Mouse (Mus musculus): ENCODE measurements around the gene Rgs16.

The Rgs16 gene

GRCm38 (mm10) chr1:153740145-153740544 lies at the start of gene Rgs16:
Rgs16 (plus strand) TSS chr1:153740349.
- peak; percentile 79 for DNase-seq (ENCODE audit: extremely low spot score, low spot score)

DNA sequence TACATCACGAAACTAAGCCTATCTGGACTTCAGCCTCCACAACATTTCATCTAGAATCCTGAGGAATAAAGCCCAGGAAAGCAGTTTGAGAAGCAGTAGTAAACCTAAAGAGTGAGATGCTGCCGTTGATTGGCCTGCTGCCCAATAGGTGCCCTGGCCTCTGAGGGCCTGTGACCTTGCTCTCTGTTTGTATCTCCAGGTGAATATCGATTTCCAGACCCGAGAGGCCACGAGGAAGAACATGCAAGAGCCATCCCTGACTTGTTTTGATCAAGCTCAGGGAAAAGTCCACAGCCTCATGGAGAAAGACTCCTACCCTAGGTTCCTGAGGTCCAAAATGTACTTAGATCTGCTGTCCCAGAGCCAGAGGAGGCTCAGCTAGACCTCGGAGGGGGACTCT lies 47.6 kb upstream of the Rgs16 start:
- DNase-seq (ENCODE audit: extremely low spot score, low spot score) = no peak

DNA sequence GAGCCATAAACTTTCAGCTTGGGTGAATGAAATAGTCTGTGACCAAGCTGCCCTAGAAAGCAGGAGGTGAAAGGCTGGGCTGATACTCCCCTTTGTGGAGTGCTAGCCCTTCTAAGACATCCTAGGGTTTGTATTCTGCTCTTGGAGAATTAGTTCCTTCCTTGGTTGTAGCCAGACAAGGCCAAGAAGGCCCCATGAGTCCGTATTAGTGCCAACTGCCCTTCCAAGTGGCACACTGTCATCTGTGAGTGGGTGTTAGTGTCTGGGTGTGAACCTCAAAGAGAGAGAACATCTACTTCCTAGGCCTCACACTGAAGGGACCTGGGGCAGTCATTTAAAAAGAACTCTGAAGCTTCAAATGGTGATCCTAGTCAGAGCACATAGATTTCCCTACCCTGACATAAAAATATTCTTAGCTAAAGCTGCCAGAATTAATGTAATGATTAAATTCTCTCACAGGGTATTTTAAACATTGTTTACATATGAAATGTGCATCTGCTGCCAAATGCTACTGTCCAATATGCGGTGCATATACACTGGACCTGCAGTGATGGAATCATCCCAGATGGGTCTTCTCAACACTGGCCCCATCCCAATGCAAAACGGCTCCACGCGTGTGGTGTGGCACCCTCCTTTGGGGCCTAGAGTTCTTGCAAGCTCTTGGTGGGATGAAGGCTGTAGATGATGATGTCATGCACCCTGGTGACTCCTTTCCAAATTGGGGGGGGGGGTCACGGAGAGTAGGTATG lies 45.6 kb upstream of the Rgs16 start:
- DNase-seq (ENCODE audit: extremely low spot score, low spot score) = no peak

GRCm38 (mm10) chr1:153695398-153695797 lies 44.8 kb upstream of the Rgs16 start:
- DNase-seq (ENCODE audit: extremely low spot score, low spot score) = no peak

DNA sequence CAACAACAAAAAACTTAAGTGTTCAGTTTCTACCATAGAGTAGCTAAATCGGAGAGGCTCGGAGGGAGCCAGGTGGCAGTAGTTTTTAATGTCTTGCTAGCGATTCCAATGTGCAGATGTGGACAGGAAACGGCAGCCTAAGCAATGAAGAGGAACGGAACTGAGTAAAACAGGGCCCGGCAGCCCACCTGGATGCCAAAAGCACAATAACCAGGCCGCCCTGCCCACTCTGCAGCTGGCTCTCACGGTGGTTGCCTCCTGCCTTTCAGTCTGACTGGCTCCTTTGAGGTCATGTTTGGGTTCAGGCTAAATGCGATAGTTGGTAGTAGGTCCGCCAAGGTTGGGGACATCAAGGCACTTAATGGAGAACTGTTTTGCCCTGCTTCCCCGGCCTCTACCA lies 44.1 kb upstream of the Rgs16 start:
- DNase-seq (ENCODE audit: extremely low spot score, low spot score) = no peak

DNA sequence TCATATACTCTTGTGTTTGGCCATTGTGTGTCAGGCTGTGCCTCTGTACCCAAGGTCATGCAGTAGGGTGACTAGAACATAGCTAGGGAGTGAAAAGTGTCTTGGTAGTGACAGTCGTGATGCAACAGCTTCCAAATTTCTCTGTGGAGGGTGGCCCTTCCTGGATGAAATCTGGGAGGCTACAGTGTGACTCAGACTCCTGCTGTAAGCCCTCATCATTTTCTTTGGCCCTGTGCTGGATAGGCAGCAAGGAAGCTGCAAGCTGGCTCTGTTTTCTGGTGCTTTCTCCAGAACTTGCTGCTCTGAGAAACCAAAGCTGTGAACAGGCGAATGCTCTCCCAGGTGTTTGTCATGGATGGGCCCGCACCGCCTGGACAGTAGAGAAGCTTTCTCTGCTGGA lies 43.6 kb upstream of the Rgs16 start:
- no peak for DNase-seq (ENCODE audit: extremely low spot score, low spot score)

DNA sequence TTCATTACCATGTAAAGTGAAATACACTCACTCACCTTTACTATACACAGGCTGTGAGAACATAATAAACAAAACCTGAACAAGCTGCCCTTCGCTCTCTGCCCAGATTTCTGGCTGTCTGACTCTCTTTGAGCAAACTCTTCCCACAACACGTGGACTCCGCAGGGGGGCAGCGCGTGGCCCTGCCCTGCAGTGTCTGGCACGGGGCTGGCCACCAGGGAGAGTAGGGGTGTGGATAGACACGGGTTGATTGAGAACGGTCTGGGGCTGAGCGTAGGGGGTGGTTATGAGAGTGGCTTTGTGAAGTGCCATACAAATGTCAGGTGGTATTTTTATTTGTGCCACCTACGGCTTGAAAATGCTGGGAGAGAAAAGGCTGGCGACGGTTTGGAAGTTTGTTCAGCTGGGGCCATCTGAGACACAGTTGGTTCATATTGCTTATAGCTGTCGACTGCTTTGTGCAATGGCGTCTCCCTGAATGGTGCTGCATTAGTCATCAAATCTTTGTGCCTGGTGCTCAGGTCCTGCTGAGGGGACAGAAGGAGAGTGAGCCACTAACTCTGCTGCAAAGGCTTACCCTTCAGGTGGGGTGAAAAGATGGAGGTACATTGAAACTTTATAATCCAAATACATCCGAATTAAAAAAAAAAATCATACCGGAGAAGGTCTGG lies 42.4 kb upstream of the Rgs16 start:
- no peak for DNase-seq (ENCODE audit: extremely low spot score, low spot score)

DNA sequence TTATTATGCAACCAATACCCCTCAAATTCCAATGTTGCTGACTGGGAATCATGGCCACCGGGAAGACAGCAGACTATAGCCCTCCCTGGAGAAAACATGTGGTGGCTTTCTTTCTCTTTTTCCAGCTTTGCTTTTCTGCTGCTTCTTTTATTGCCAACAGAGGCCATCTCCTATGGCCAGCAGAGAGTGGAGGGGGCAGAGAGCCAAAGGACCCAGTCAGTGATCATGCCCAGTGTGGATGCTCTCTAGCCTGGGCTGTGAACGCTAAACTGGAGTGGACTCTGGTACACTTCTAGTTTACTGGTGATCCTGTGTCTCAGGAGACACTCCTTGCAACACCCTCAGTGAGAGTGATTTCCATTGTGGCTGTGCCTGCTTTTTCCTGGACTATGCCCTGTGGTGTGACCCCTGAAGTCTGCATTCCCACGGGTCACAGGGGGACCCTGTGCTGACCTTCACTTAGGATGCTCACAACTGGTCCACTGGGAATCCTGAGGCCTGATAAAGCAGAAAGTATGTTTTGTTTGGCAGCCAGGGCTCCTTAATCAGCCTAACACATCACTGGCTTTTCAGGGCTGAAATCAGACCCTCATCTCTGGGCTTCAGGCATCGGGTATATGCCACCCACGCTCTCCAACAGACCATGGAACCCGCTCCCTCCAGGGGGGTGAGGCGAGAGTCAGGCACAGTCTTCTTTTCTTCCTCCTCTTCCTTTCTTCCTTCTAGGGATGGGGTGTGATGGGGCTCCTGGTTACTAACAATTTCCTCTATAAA lies 41.7 kb upstream of the Rgs16 start:
- DNase-seq (ENCODE audit: extremely low spot score, low spot score) = no peak

DNA sequence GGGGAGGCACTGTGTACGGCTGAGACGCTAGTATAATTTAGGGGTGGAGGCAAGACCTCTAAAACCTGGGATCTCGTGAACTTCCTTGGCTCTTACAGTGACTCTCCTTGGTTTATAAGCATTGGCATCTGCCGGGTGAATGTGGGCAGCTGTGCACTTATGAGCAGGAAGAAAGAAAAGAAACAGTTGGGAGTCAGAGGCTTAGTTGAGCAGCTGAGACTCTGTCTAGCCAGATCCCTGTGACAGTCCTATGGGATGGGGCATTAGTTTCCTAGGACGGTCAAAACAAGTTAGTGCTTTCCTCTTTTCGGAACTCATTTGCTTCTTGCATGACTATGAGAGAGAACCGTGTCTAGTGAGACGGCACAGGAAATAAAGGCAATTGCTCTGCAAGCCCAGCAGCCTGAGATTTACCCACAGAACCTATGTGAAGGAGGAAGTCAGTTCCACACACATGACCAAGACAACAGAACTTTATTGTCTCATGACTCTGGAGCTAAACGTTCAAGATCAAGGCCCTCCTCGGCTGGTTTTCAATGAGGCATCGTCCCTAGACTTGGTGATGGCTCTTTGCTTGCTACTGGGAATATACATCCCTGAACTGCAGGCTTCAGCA lies 39.6 kb upstream of the Rgs16 start:
- no peak for DNase-seq (ENCODE audit: extremely low spot score, low spot score)

DNA sequence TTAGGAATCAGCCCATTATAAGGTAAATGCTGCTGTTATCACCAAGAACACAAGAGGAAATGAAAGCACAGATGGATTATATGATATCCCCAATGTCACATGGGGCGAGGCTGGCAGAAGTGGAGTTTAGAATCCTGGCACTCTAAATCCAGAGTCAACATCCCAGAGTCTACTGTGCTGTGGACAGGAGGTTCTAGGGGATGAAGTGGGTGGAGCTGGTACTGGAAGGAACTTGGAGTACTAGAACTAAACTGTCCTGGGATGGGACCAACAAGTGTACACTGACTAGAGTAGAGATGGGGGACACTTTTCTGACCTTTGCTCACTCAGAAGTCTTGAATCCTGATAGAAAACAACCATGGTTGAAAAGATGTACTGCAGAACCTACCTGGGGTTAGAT lies 38.7 kb upstream of the Rgs16 start:
- DNase-seq (ENCODE audit: extremely low spot score, low spot score) = no peak

DNA sequence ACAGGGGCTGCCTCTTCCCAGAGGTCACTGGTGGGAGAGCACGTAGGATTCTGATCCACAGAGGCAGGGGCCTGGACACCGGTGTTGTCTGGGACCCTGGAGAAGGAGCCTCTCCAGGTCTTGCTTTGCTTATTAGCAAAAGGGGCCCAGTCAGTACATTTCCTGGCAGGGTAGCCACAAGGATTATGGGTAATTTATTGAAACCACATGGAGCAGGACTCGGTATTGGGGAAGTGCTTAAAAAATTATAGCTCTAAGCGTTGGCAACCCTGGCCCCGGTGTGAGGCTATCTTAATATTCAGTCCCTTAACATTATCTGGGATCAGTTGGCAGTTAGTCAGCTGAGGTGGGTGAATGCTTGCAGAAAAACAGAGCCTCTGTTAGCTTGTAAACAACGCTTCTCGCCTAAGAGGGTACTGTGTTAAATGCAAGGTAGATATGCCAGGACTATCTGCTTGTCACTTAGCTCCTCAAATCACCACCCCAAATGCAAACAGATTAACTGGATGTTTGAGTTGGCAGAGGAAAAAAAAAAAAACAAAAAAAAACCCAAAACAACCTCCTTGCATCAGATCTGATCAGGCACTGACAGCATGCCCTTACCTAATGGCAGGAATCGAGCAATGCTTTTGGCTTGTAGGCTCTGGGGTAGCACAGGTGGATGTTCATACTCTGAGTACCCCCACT lies 37.8 kb upstream of the Rgs16 start:
- DNase-seq (ENCODE audit: extremely low spot score, low spot score) = no peak

GRCm38 (mm10) chr1:153702853-153703410 lies 37.2 kb upstream of the Rgs16 start:
- no peak for DNase-seq (ENCODE audit: extremely low spot score, low spot score)

GRCm38 (mm10) chr1:153703445-153703991 lies 36.6 kb upstream of the Rgs16 start:
- DNase-seq (ENCODE audit: extremely low spot score, low spot score) = no peak

- DNase-seq (ENCODE audit: extremely low spot score, low spot score) = peak; percentile 37
Measured at GRCm38 (mm10) chr1:153704174-153704573, 36.0 kb upstream of the Rgs16 start.

GRCm38 (mm10) chr1:153704996-153705395 lies 35.2 kb upstream of the Rgs16 start:
- no peak for DNase-seq (ENCODE audit: extremely low spot score, low spot score)

DNA sequence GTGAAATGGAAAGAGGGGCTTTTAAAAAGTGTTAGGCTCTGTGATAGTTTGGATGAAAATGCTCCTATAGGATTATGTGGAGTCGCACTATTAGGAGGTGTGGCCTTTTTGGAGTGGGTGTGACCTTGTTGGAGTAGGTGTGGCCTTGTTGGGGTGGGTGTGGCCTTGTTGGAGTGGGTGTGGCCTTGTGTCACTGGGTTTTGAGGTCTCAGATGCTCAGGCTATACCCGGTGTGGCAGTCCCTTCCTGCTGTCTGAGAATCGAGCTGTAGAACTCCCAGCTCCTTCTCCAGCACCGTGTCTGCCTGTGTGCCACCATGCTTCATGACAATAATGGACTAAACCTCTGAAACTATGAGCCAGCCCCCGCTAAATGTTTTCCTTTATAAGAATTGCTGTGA lies 31.5 kb upstream of the Rgs16 start:
- no peak for DNase-seq (ENCODE audit: extremely low spot score, low spot score)

GRCm38 (mm10) chr1:153709451-153709850 lies 30.7 kb upstream of the Rgs16 start:
- no peak for DNase-seq (ENCODE audit: extremely low spot score, low spot score)

DNA sequence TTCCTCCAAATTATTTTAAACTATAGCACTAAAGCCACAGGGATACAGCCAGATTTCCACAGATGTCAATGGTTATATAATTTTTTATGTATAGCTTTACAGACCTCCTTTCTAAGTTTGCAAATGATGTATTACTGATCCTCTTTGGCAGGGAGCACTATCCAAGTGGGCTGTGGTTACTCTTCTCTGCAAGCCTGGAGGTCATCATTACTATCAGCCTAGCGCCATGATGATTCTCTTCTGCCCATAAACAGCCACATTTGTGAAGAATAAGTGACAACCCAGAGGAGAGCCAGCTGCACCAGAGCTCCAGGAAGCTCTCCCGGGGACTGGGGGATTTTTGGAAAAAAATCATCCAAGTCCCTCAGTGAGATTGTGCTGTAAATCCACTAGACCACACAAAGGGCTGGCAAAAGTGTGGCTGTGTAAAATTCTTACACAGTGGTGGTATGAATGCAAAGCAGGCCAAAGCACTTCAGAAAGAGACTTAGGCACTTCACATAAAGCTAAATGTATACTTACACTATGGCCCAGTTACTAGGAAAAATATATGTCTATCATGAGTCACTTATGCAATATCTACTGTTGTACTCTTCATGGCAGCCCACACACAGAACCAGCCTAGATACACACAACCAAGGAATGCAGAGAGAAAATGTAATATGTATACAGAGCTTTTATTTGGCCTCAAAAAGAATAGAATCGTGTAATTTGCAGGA lies 28.4 kb upstream of the Rgs16 start:
- no peak for DNase-seq (ENCODE audit: extremely low spot score, low spot score)

DNA sequence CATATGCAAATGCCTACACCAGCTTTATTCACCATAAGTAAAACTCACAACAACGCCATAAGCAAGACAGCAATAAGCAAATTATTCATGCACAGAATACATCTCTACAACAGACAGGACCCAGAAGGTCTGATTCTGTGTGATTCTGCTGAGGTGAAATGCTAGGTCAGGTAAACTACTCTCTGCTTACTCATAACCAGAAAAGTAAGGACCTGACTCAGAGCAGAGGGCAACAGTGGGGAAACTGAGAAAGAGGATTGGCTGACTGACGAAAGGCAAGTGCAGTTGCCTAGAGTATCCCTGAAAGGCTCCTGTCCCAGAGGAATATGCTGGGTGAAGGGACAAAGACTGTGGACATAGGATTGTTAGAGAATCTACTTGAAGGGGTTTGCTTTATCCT lies 27.5 kb upstream of the Rgs16 start:
- no peak for DNase-seq (ENCODE audit: extremely low spot score, low spot score)

GRCm38 (mm10) chr1:153717990-153718389 lies 22.2 kb upstream of the Rgs16 start:
- DNase-seq (ENCODE audit: extremely low spot score, low spot score) = no peak

All from neural tube, embryonic 10.5 days (tissue).